Mouse (Mus musculus) urinary bladder, postnatal 36 days (tissue): Measurements from ENCODE around the gene Fstl5.

Source experiments
- DNase-seq, 2 experiments: peaks; one replicate each; pipeline ENCODE4 v3.0.0; 2022; ENCODE audit warnings: low spot score in 2 of 2, mixed read lengths in 1 of 2

Fstl5 gene

GRCm38 (mm10) chr3:76074060-76074707 is at the start of gene Fstl5:
Fstl5 (plus strand) TSS chr3:76074270.
- DNase-seq, result peak in 1 of 2 experiments; percentile 10

GRCm38 (mm10) chr3:76025523-76025922 is 48.5 kb upstream of the Fstl5 start:
- DNase-seq, result no peak

GRCm38 (mm10) chr3:76051124-76051523 is 22.9 kb upstream of the Fstl5 start:
- no peak for DNase-seq

GRCm38 (mm10) chr3:76061996-76062395 is 12.1 kb upstream of the Fstl5 start:
- DNase-seq, result no peak

- DNase-seq, result no peak
Observed at GRCm38 (mm10) chr3:76067920-76068319, 6.2 kb upstream of the Fstl5 start.

GRCm38 (mm10) chr3:76072826-76073225 is 1.2 kb upstream of the Fstl5 start:
- no peak for DNase-seq

- DNase-seq, result no peak
Observed at GRCm38 (mm10) chr3:76140445-76140844, 66.4 kb downstream of the Fstl5 start.

GRCm38 (mm10) chr3:76147846-76148245 is 73.8 kb downstream of the Fstl5 start:
- no peak for DNase-seq

- no peak for DNase-seq
Observed at GRCm38 (mm10) chr3:76238834-76239233, 164.8 kb downstream of the Fstl5 start.

- no peak for DNase-seq
Observed at GRCm38 (mm10) chr3:76251385-76251784, 177.3 kb downstream of the Fstl5 start.

GRCm38 (mm10) chr3:76292993-76293392 is 218.9 kb downstream of the Fstl5 start:
- no peak for DNase-seq

- DNase-seq, result no peak
Observed at GRCm38 (mm10) chr3:76294394-76294793, 220.3 kb downstream of the Fstl5 start.

- DNase-seq, result no peak
Observed at GRCm38 (mm10) chr3:76301026-76301773, 227.1 kb downstream of the Fstl5 start.

GRCm38 (mm10) chr3:76316991-76317390 is 242.9 kb downstream of the Fstl5 start:
- no peak for DNase-seq

- no peak for DNase-seq
Observed at GRCm38 (mm10) chr3:76319531-76319930, 245.5 kb downstream of the Fstl5 start.

- no peak for DNase-seq
Observed at GRCm38 (mm10) chr3:76322431-76322830, 248.4 kb downstream of the Fstl5 start.

GRCm38 (mm10) chr3:76336922-76337321 is 262.9 kb downstream of the Fstl5 start:
- no peak for DNase-seq

- no peak for DNase-seq
Observed at GRCm38 (mm10) chr3:76367000-76367399, 292.9 kb downstream of the Fstl5 start.

GRCm38 (mm10) chr3:76369910-76370309 is 295.8 kb downstream of the Fstl5 start:
- no peak for DNase-seq

- no peak for DNase-seq
Observed at GRCm38 (mm10) chr3:76428775-76429372, 354.8 kb downstream of the Fstl5 start.

- DNase-seq, result no peak
Observed at GRCm38 (mm10) chr3:76467229-76467874, 393.3 kb downstream of the Fstl5 start.

GRCm38 (mm10) chr3:76468147-76468546 is 394.1 kb downstream of the Fstl5 start:
- DNase-seq, result no peak
